Mouse (Mus musculus) liver, postnatal 0 days (tissue): ENCODE data around the gene Tbc1d10a. TPM values are rescaled to one million over a fixed set of nuclear protein-coding genes. Genes with fewer than 3 reads are reported as not detected.

Source experiments
- ATAC-seq: fragments of 200-750 bp; cut with Nextera tagmentation; 2 replicates; pipeline ENCODE4 v1.8.0; 2017; ENCODE audit warnings: mild to moderate bottlenecking, moderate library complexity
- DNase-seq: peaks from one replicate; pipeline ENCODE4 v3.0.0-alpha.2; 2016
- H3K27ac ChIP-seq: fragments of 300-500 bp; sonication (generic); 2 replicates; pipeline ENCODE4 v1.5.1; 2014; ENCODE audit warnings: antibody characterized with exemption, moderate library complexity, mild to moderate bottlenecking, low read depth
- H3K27me3 ChIP-seq: fragments of 300-500 bp; sonication (generic); 2 replicates; pipeline ENCODE4 v1.6.1; 2014; ENCODE audit warnings: low read length, control low read depth, mixed read lengths; ENCODE audit not compliant: insufficient read depth
- H3K36me3 ChIP-seq: fragments of 300-500 bp; sonication (generic); replicated peaks from 2 replicates; pipeline ENCODE4 v1.6.1; 2014; ENCODE audit warnings: mild to moderate bottlenecking, control low read depth, low read length, moderate library complexity, mixed read lengths; ENCODE audit not compliant: insufficient read depth
- H3K4me1 ChIP-seq: fragments of 300-500 bp; sonication (generic); 2 replicates; pipeline ENCODE4 v1.6.1; 2014; ENCODE audit warnings: antibody characterized with exemption, mild to moderate bottlenecking, control low read depth; ENCODE audit not compliant: insufficient read depth
- H3K4me2 ChIP-seq: fragments of 300-500 bp; sonication (generic); 2 replicates; pipeline ENCODE4 v1.6.1; 2014; ENCODE audit warnings: low read depth, mild to moderate bottlenecking, low read length, moderate library complexity, mixed read lengths
- H3K4me3 ChIP-seq: fragments of 300-500 bp; sonication (generic); 2 replicates; pipeline ENCODE4 v1.5.1; 2014; ENCODE audit warnings: low read depth, low read length
- H3K9ac ChIP-seq: fragments of 300-500 bp; sonication (generic); replicated peaks from 2 replicates; pipeline ENCODE4 v1.6.1; 2014; ENCODE audit warnings: mild to moderate bottlenecking, moderate library complexity
- H3K9me3 ChIP-seq: fragments of 300-500 bp; sonication (generic); 2 replicates; pipeline ENCODE4 v1.6.1; 2016; ENCODE audit warnings: mild to moderate bottlenecking, control low read depth, low read length, mixed read lengths
- CTCF ChIP-seq: sonication (generic); IDR thresholded peaks from 2 replicates; pipeline ENCODE4 v1.5.1; 2016; ENCODE audit warnings: antibody characterized with exemption, low read depth
- EP300 ChIP-seq: IDR thresholded peaks from 2 replicates; pipeline ENCODE4 v1.6.1; 2016; ENCODE audit warnings: antibody characterized with exemption, low read depth, mild to moderate bottlenecking
- WGBS: fragments of 180-500 bp; shearing (Covaris S2); extraction: QIAGEN DNeasy Blood & Tissue Kit; methylation state at CpG from one replicate; pipeline ENCODE4 v1.1.7; 2014; ENCODE audit not compliant: insufficient replicate concordance; 5-methylcytosine and 5-hydroxymethylcytosine counted together
- polyA plus RNA-seq: library from polyadenylated mRNA; unstranded; fragments of >200 nt; fragmentation: Nextera tagmentation; extraction: Ambion mirVana; gene quantifications from 2 replicates; pipeline ENCODE4 v1.2.1, GENCODE M21; 2015

The Tbc1d10a gene
- polyA plus RNA-seq, 1 experiment from 2014 or later, result 5.6 TPM

DNA sequence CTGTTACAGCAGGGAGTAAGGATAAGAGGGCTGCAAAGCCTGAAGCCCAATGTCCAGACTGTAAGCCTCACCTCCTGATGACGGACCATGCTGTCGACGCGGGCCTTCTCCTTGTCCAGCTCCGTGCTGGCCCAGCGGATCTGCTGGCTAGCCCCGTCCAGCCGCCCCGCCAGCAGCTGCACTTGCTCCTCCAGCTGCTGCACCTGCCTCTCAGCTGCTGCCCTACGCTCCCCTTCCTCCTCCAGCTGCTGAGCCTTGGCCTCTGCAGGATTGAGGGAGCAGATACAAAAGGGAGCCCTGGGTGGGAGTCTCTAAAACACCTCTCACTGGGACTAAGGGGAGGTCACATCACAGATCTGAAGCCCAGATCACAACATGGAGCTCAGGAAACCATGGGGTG is 39.5 kb upstream of the Tbc1d10a start:
- no peak overlapping the region for H3K27ac ChIP-seq
- H3K27me3 ChIP-seq, result no peaks in the 10 kb centered on the region
- H3K36me3 ChIP-seq, result peaks cover 11% of the 10 kb centered on the region
- TF ChIP-seq CTCF (no peak), EP300 (no peak)
- no peak overlapping the region for H3K4me3 ChIP-seq
- H3K9me3 ChIP-seq, result no peaks in the 10 kb centered on the region
- H3K4me2 ChIP-seq, result no peak overlapping the region
- no peak overlapping the region for H3K9ac ChIP-seq
- ATAC-seq, result no peak
- no peaks in the 10 kb centered on the region for H3K4me1 ChIP-seq
- DNase-seq, result no peak
- WGBS, result 82% methylated on average over 10 of the region's 10 CpGs

- DNase-seq, result no peak
- Histone ChIP-seq H3K9me3 (no peaks in the 10 kb centered on the region), H3K9ac (no peak overlapping the region), H3K27ac (no peak overlapping the region), H3K36me3 (peaks cover 3% of the 10 kb centered on the region; the same call in 1 of the 2 replicates), H3K4me1 (no peaks in the 10 kb centered on the region), H3K27me3 (no peaks in the 10 kb centered on the region), H3K4me2 (no peak overlapping the region), H3K4me3 (no peak overlapping the region)
- no peak for ATAC-seq
- TF ChIP-seq CTCF (no peak), EP300 (no peak)
- 81% methylated on average over 5 of the region's 5 CpGs for WGBS
Observed at GRCm38 (mm10) chr11:4148120-4148519, 38.5 kb upstream of the Tbc1d10a start.

- ATAC-seq (no peak), DNase-seq (no peak)
- H3K4me2 ChIP-seq, result no peak overlapping the region
- no peaks in the 10 kb centered on the region for H3K27me3 ChIP-seq
- H3K9ac ChIP-seq, result no peak overlapping the region
- no peaks in the 10 kb centered on the region for H3K9me3 ChIP-seq
- H3K36me3 ChIP-seq, result no peaks in the 10 kb centered on the region
- WGBS, result 71% methylated on average over 9 of the region's 9 CpGs
- TF ChIP-seq CTCF (no peak), EP300 (no peak)
- no peak overlapping the region for H3K27ac ChIP-seq
- H3K4me1 ChIP-seq, result no peaks in the 10 kb centered on the region
- no peak overlapping the region for H3K4me3 ChIP-seq
Observed at GRCm38 (mm10) chr11:4148536-4149156, 37.9 kb upstream of the Tbc1d10a start.

GRCm38 (mm10) chr11:4149886-4150285 is 36.7 kb upstream of the Tbc1d10a start:
- no peak overlapping the region for H3K4me2 ChIP-seq
- DNase-seq, result no peak
- no peak overlapping the region for H3K4me3 ChIP-seq
- H3K27ac ChIP-seq, result no peak overlapping the region
- no peaks in the 10 kb centered on the region for H3K9me3 ChIP-seq
- 80% methylated on average over 6 of the region's 6 CpGs for WGBS
- no peaks in the 10 kb centered on the region for H3K36me3 ChIP-seq
- TF ChIP-seq CTCF (no peak), EP300 (no peak)
- ATAC-seq, result no peak
- no peaks in the 10 kb centered on the region for H3K27me3 ChIP-seq
- no peak overlapping the region for H3K9ac ChIP-seq
- H3K4me1 ChIP-seq, result no peaks in the 10 kb centered on the region

DNA sequence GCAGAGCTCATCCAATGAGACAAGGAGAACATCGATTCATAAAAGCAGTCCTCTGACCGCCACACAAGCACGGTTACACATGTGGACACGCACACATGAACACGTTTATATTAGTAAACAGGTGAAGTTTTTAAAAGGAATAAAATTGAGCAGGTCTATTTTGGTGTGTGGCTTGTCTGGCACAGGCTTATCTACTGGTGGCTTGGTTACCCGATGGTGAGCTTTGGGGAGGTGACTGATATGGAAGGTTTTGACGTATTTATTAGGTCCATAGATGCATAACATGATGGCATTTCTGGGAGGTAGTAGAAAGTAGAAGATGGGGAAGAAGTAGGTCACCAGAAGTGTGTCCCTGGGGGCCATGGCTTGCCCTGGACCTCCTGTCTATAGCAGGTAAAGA is 32.9 kb upstream of the Tbc1d10a start:
- H3K27me3 ChIP-seq, result no peaks in the 10 kb centered on the region
- H3K9ac ChIP-seq, result no peak overlapping the region
- H3K36me3 ChIP-seq, result no peaks in the 10 kb centered on the region
- H3K27ac ChIP-seq, result no peak overlapping the region
- H3K9me3 ChIP-seq, result no peaks in the 10 kb centered on the region
- TF ChIP-seq EP300, result no peak
- no peak for TF ChIP-seq CTCF
- no peak overlapping the region for H3K4me3 ChIP-seq
- ATAC-seq, result no peak
- peaks cover 5% of the 10 kb centered on the region; the same call in 1 of the 2 replicates for H3K4me1 ChIP-seq
- H3K4me2 ChIP-seq, result no peak overlapping the region
- DNase-seq, result no peak
- 77% methylated on average over 7 of the region's 7 CpGs for WGBS

- Histone ChIP-seq H3K4me3 (no peak overlapping the region), H3K36me3 (no peaks in the 10 kb centered on the region), H3K9me3 (no peaks in the 10 kb centered on the region), H3K27ac (no peak overlapping the region), H3K4me1 (peaks cover 15% of the 10 kb centered on the region), H3K27me3 (no peaks in the 10 kb centered on the region), H3K9ac (no peak overlapping the region), H3K4me2 (no peak overlapping the region)
- no peak for ATAC-seq
- TF ChIP-seq EP300 (no peak), CTCF (no peak)
- WGBS, result 61% methylated on average over 5 of the region's 5 CpGs
- no peak for DNase-seq
Observed at GRCm38 (mm10) chr11:4155641-4156040, 30.9 kb upstream of the Tbc1d10a start.
